Mouse (Mus musculus) cerebellum, adult 18-20 months (tissue): ENCODE measurements at regions not wholly inside any gene's neighbourhood (a gene's known extent, or its start where the extent isn't known, plus 50 kb on each side); places are given as distances from the start of the nearest gene placed in this dataset.

Source experiments
- DNase-seq, 2 experiments: peaks; one replicate each; pipeline ENCODE4 v3.0.0; 2021

- DNase-seq: no peak
Measured at GRCm38 (mm10) chr6:95769808-95770207, 51.2 kb upstream of the Suclg2 start.

- no peak for DNase-seq
Measured at GRCm38 (mm10) chr6:95801651-95802050, 83.1 kb upstream of the Suclg2 start.

GRCm38 (mm10) chr6:95841502-95841901 is 122.9 kb upstream of the Suclg2 start:
- no peak for DNase-seq

GRCm38 (mm10) chr6:95846536-95846935 is 127.9 kb upstream of the Suclg2 start:
- DNase-seq: no peak

- DNase-seq: no peak
Measured at GRCm38 (mm10) chr6:95875463-95875862, 156.9 kb upstream of the Suclg2 start.

- DNase-seq: no peak
Measured at GRCm38 (mm10) chr6:95876320-95876719, 157.7 kb upstream of the Suclg2 start.

- DNase-seq: no peak
Measured at GRCm38 (mm10) chr6:95886645-95887044, 168.0 kb upstream of the Suclg2 start.

GRCm38 (mm10) chr6:95902551-95902950 is 184.0 kb upstream of the Suclg2 start:
- DNase-seq: no peak

- no peak for DNase-seq
Measured at GRCm38 (mm10) chr6:95904085-95904633, 185.6 kb upstream of the Suclg2 start.

- DNase-seq: no peak
Measured at GRCm38 (mm10) chr6:95905057-95905456, 186.5 kb upstream of the Suclg2 start.

GRCm38 (mm10) chr6:95921737-95922136 is 191.2 kb upstream of the Fam19a1 start:
- no peak for DNase-seq

GRCm38 (mm10) chr6:95934561-95934960 is 178.4 kb upstream of the Fam19a1 start:
- DNase-seq: no peak

GRCm38 (mm10) chr6:95936504-95936903 is 176.4 kb upstream of the Fam19a1 start:
- no peak for DNase-seq

GRCm38 (mm10) chr6:95939052-95939451 is 173.9 kb upstream of the Fam19a1 start:
- no peak for DNase-seq

GRCm38 (mm10) chr6:95960745-95961144 is 152.2 kb upstream of the Fam19a1 start:
- DNase-seq: no peak

GRCm38 (mm10) chr6:95966231-95966630 is 146.7 kb upstream of the Fam19a1 start:
- DNase-seq: no peak

GRCm38 (mm10) chr6:95975994-95976393 is 137.0 kb upstream of the Fam19a1 start:
- DNase-seq: no peak

- no peak for DNase-seq
Measured at GRCm38 (mm10) chr6:95997037-95997436, 115.9 kb upstream of the Fam19a1 start.

- DNase-seq: no peak
Measured at GRCm38 (mm10) chr6:95997741-95998140, 115.2 kb upstream of the Fam19a1 start.

GRCm38 (mm10) chr6:95999441-95999840 is 113.5 kb upstream of the Fam19a1 start:
- no peak for DNase-seq

- no peak for DNase-seq
Measured at GRCm38 (mm10) chr6:96000011-96000476, 112.9 kb upstream of the Fam19a1 start.

GRCm38 (mm10) chr6:96011299-96011698 is 101.7 kb upstream of the Fam19a1 start:
- no peak for DNase-seq

- DNase-seq: no peak
Measured at GRCm38 (mm10) chr6:96028022-96028704, 84.8 kb upstream of the Fam19a1 start.

- no peak for DNase-seq
Measured at GRCm38 (mm10) chr6:96043711-96044110, 69.2 kb upstream of the Fam19a1 start.

- no peak for DNase-seq
Measured at GRCm38 (mm10) chr6:96053476-96053875, 59.5 kb upstream of the Fam19a1 start.
